ENCODE assay signal across 8 mouse cellular contexts in genomic region chr11:120580190-120580589, GRCm38 (mm10). TPM values are rescaled to one million over a fixed set of nuclear protein-coding genes. Genes with fewer than 3 reads are reported as not detected.
DNase-seq lines count a peak whose midpoint lies in the region; ATAC-seq lines count a peak whose summit lies in the region.

No protein-coding gene starts in this region.

- H3K27me3 ChIP-seq in embryonic facial prominence, embryonic 13.5 days: no peaks in the 10 kb centered on the region
- H3K27me3 ChIP-seq in hindbrain, embryonic 16.5 days (replicated peaks; ENCODE audit: control insufficient read depth, insufficient read depth, low read length): no peaks in the 10 kb centered on the region
- H3K27me3 ChIP-seq in liver, embryonic 12.5 days (replicated peaks): no peaks in the 10 kb centered on the region
- no peaks in the 10 kb centered on the region for H3K27me3 ChIP-seq in neural tube, embryonic 15.5 days (replicated peaks)

- intact Hi-C loops in gastrocnemius, postnatal 36 days (cut with DNase I): loop anchor here (2.0 kb wide), 1 partner anchor 19 kb away; the partner anchor contains the start of genes Alyref and Anapc11

- peak overlapping the region; percentile 92 for H3K27ac ChIP-seq in embryonic facial prominence, embryonic 13.5 days
- peak overlapping the region; percentile 11 for H3K27ac ChIP-seq in hindbrain, embryonic 16.5 days (ENCODE audit: low read depth, low read length)
- peak overlapping the region; percentile 93 for H3K27ac ChIP-seq in liver, embryonic 12.5 days
- peak overlapping the region; percentile 97 for H3K27ac ChIP-seq in neural tube, embryonic 15.5 days (replicated peaks)

- H3K4me3 ChIP-seq in embryonic facial prominence, embryonic 13.5 days: peak overlapping the region; percentile 87
- peak overlapping the region; percentile 89 for H3K4me3 ChIP-seq in hindbrain, embryonic 16.5 days (ENCODE audit: low read length)
- peak overlapping the region; percentile 87 for H3K4me3 ChIP-seq in liver, embryonic 12.5 days
- peak overlapping the region; percentile 89 for H3K4me3 ChIP-seq in neural tube, embryonic 15.5 days (replicated peaks)

- H3K4me2 ChIP-seq in embryonic facial prominence, embryonic 13.5 days: peak overlapping the region; percentile 98
- peak overlapping the region; percentile 99 for H3K4me2 ChIP-seq in hindbrain, embryonic 16.5 days (ENCODE audit: low read length)
- peak overlapping the region; percentile 98 for H3K4me2 ChIP-seq in liver, embryonic 12.5 days
- peak overlapping the region; percentile 96 for H3K4me2 ChIP-seq in neural tube, embryonic 15.5 days

- H3K4me1 ChIP-seq in embryonic facial prominence, embryonic 13.5 days: peaks cover 28% of the 10 kb centered on the region
- H3K4me1 ChIP-seq in hindbrain, embryonic 16.5 days (ENCODE audit: control insufficient read depth, insufficient read depth, low read depth, low read length): peaks cover 21% of the 10 kb centered on the region
- peaks cover 52% of the 10 kb centered on the region for H3K4me1 ChIP-seq in liver, embryonic 12.5 days
- peaks cover 28% of the 10 kb centered on the region for H3K4me1 ChIP-seq in neural tube, embryonic 15.5 days

- peaks cover 4% of the 10 kb centered on the region; the same call in 1 of the 2 replicates for H3K9me3 ChIP-seq in embryonic facial prominence, embryonic 13.5 days
- H3K9me3 ChIP-seq in hindbrain, embryonic 16.5 days (ENCODE audit: control insufficient read depth, low read length): 0 out of 2 replicates have a peak, but pooled peaks cover 3% of the 10 kb centered on the region
- H3K9me3 ChIP-seq in liver, embryonic 12.5 days (replicated peaks): no peaks in the 10 kb centered on the region
- no peaks in the 10 kb centered on the region for H3K9me3 ChIP-seq in neural tube, embryonic 15.5 days (replicated peaks)

- DNase-seq in lung, adult 18-20 months: peak; percentile 43 to 51
- DNase-seq in lung, postnatal 14 days: no peak
- DNase-seq in gastrocnemius, postnatal 36 days: no peak
- no peak for DNase-seq in retina, embryonic 14.5 days (ENCODE audit: low spot score)

- WGBS in embryonic facial prominence, embryonic 13.5 days: 52% methylated on average over 7 of the region's 7 CpGs
- WGBS in hindbrain, embryonic 16.5 days: 59% methylated on average over 7 of the region's 7 CpGs
- WGBS in liver, embryonic 12.5 days (ENCODE audit: insufficient replicate concordance): 45% methylated on average over 7 of the region's 7 CpGs
- 64% methylated on average over 7 of the region's 7 CpGs for WGBS in neural tube, embryonic 15.5 days

- H3K36me3 ChIP-seq in embryonic facial prominence, embryonic 13.5 days: peaks cover 55% of the 10 kb centered on the region
- H3K36me3 ChIP-seq in hindbrain, embryonic 16.5 days (ENCODE audit: control insufficient read depth, insufficient read depth, low read length): peaks cover 31% of the 10 kb centered on the region
- H3K36me3 ChIP-seq in liver, embryonic 12.5 days: peaks cover 63% of the 10 kb centered on the region
- peaks cover 34% of the 10 kb centered on the region for H3K36me3 ChIP-seq in neural tube, embryonic 15.5 days

- peak overlapping the region; percentile 95 for H3K9ac ChIP-seq in embryonic facial prominence, embryonic 13.5 days
- H3K9ac ChIP-seq in hindbrain, embryonic 16.5 days (ENCODE audit: low read depth, low read length): peak overlapping the region; percentile 97
- peak overlapping the region; percentile 89 for H3K9ac ChIP-seq in liver, embryonic 12.5 days
- H3K9ac ChIP-seq in neural tube, embryonic 15.5 days (replicated peaks): peak overlapping the region; percentile 91

- no peak for ATAC-seq in embryonic facial prominence, embryonic 13.5 days (ENCODE audit: insufficient number of reproducible peaks, insufficient read depth, low FRiP score, low TSS enrichment, low read depth)
- no peak for ATAC-seq in hindbrain, embryonic 16.5 days
- ATAC-seq in liver, embryonic 12.5 days: no peak
- ATAC-seq in neural tube, embryonic 15.5 days (ENCODE audit: low FRiP score): no peak

RNA-seq across cellular contexts. Expression of gene Arhgdia, which starts 1.2 kb away (rescaled TPM):
- 535 and 580 TPM in 2 replicates for polyA plus RNA-seq in embryonic facial prominence, embryonic 13.5 days (2015; fragmentation: Nextera tagmentation; extraction: Ambion mirVana)
- 501 and 544 TPM in 2 replicates for polyA plus RNA-seq in hindbrain, embryonic 16.5 days (2015; fragmentation: Nextera tagmentation; extraction: Ambion mirVana)
- 337 and 356 TPM in 2 replicates for polyA plus RNA-seq in liver, embryonic 12.5 days (2016; fragmentation: Nextera tagmentation; extraction: Ambion mirVana)
- polyA plus RNA-seq in neural tube, embryonic 15.5 days (2015; fragmentation: Nextera tagmentation; extraction: Ambion mirVana): 488 and 542 TPM in 2 replicates
- 10 to 100 TPM; 73.1 to 77.1 TPM for total RNA-seq in gastrocnemius, postnatal 36 days (2021)

RNA-seq across cellular contexts. Expression of gene P4hb, which starts 7.1 kb away (rescaled TPM):
- polyA plus RNA-seq in embryonic facial prominence, embryonic 13.5 days (2015; fragmentation: Nextera tagmentation; extraction: Ambion mirVana): 684 and 710 TPM in 2 replicates
- 252 and 298 TPM in 2 replicates for polyA plus RNA-seq in hindbrain, embryonic 16.5 days (2015; fragmentation: Nextera tagmentation; extraction: Ambion mirVana)
- polyA plus RNA-seq in liver, embryonic 12.5 days (2016; fragmentation: Nextera tagmentation; extraction: Ambion mirVana): 443 and 468 TPM in 2 replicates
- polyA plus RNA-seq in neural tube, embryonic 15.5 days (2015; fragmentation: Nextera tagmentation; extraction: Ambion mirVana): 282 and 351 TPM in 2 replicates
- 100 to 1,000 TPM; 174 to 203 TPM for total RNA-seq in gastrocnemius, postnatal 36 days (2021)

RNA-seq across cellular contexts. Expression of gene Alyref, which starts 18.0 kb away (rescaled TPM):
- polyA plus RNA-seq in embryonic facial prominence, embryonic 13.5 days (2015; fragmentation: Nextera tagmentation; extraction: Ambion mirVana): 492 and 529 TPM in 2 replicates
- polyA plus RNA-seq in hindbrain, embryonic 16.5 days (2015; fragmentation: Nextera tagmentation; extraction: Ambion mirVana): 55.8 and 202 TPM in 2 replicates
- 542 and 545 TPM in 2 replicates for polyA plus RNA-seq in liver, embryonic 12.5 days (2016; fragmentation: Nextera tagmentation; extraction: Ambion mirVana)
- polyA plus RNA-seq in neural tube, embryonic 15.5 days (2015; fragmentation: Nextera tagmentation; extraction: Ambion mirVana): 219 and 265 TPM in 2 replicates
- 10 to 100 TPM; 36.1 to 41.5 TPM for total RNA-seq in gastrocnemius, postnatal 36 days (2021)

RNA-seq across cellular contexts. Expression of gene Anapc11, which starts 18.0 kb away (rescaled TPM):
- polyA plus RNA-seq in embryonic facial prominence, embryonic 13.5 days (2015; fragmentation: Nextera tagmentation; extraction: Ambion mirVana): 219 and 222 TPM in 2 replicates
- 194 and 203 TPM in 2 replicates for polyA plus RNA-seq in hindbrain, embryonic 16.5 days (2015; fragmentation: Nextera tagmentation; extraction: Ambion mirVana)
- polyA plus RNA-seq in liver, embryonic 12.5 days (2016; fragmentation: Nextera tagmentation; extraction: Ambion mirVana): 118 and 120 TPM in 2 replicates
- 206 and 208 TPM in 2 replicates for polyA plus RNA-seq in neural tube, embryonic 15.5 days (2015; fragmentation: Nextera tagmentation; extraction: Ambion mirVana)
- total RNA-seq in gastrocnemius, postnatal 36 days (2021): 10 to 100 TPM; 44.0 to 50.5 TPM

RNA-seq across cellular contexts. Expression of gene Npb, which starts 28.1 kb away (rescaled TPM):
- 0.98 and 1.7 TPM in 2 replicates for polyA plus RNA-seq in embryonic facial prominence, embryonic 13.5 days (2015; fragmentation: Nextera tagmentation; extraction: Ambion mirVana)
- polyA plus RNA-seq in hindbrain, embryonic 16.5 days (2015; fragmentation: Nextera tagmentation; extraction: Ambion mirVana): 0.99 and 1.00 TPM in 2 replicates
- polyA plus RNA-seq in liver, embryonic 12.5 days (2016; fragmentation: Nextera tagmentation; extraction: Ambion mirVana): 5.0 and 6.6 TPM in 2 replicates
- polyA plus RNA-seq in neural tube, embryonic 15.5 days (2015; fragmentation: Nextera tagmentation; extraction: Ambion mirVana): 0.86 and 3.2 TPM in 2 replicates
- total RNA-seq in gastrocnemius, postnatal 36 days (2021): not detected

Comparison
In these comparisons a context has a peak if more than half of its experiments do, and no peak if none do; other contexts are left out.
1. DNase-seq: peak in lung, adult 18-20 months (2 of 2); none in lung, postnatal 14 days (single experiment), gastrocnemius, postnatal 36 days (0 of 2) and retina, embryonic 14.5 days (single experiment).
2. H3K27ac ChIP-seq: peak in every context shown above with its lines; median percentile 97 in neural tube, embryonic 15.5 days; 93 in liver, embryonic 12.5 days; 92 in embryonic facial prominence, embryonic 13.5 days; 11 in hindbrain, embryonic 16.5 days.
3. Peak in every context shown above with its lines, with median percentiles within 50 percentile points of each other: H3K4me2 ChIP-seq, H3K4me3 ChIP-seq and H3K9ac ChIP-seq.